Mouse (Mus musculus) kidney, adult 2 months (tissue): ENCODE measurements around the gene Chmp6. TPM values are rescaled to one million over a fixed set of nuclear protein-coding genes. Genes with fewer than 3 reads are reported as not detected.

ENCODE experiments used
- DNase-seq: peaks from one replicate; pipeline ENCODE4 v3.0.0; 2021
- H3K27ac ChIP-seq: fragments of 200-500 bp; 2 replicates; pipeline ENCODE4 v1.5.1; 2012; ENCODE audit warnings: low read depth, low read length, control low read depth, inconsistent platforms; ENCODE audit not compliant: insufficient read depth
- H3K27me3 ChIP-seq: fragments of 200-500 bp; replicated peaks from 2 replicates; pipeline ENCODE4 v1.6.1; 2012; ENCODE audit warnings: mild to moderate bottlenecking, moderate library complexity, low read length, inconsistent platforms; ENCODE audit not compliant: control insufficient read depth, insufficient read depth
- H3K36me3 ChIP-seq: fragments of 200-500 bp; 2 replicates; pipeline ENCODE4 v1.6.1; 2012; ENCODE audit warnings: mild to moderate bottlenecking, moderate library complexity, low read length, inconsistent platforms; ENCODE audit not compliant: control insufficient read depth, insufficient read depth
- H3K4me1 ChIP-seq: fragments of 200-500 bp; 2 replicates; pipeline ENCODE4 v1.6.1; 2011; ENCODE audit warnings: low read length; ENCODE audit not compliant: control insufficient read depth, insufficient read depth
- H3K4me3 ChIP-seq: fragments of 200-500 bp; 2 replicates; pipeline ENCODE4 v1.5.1; 2011; ENCODE audit warnings: mild to moderate bottlenecking, low read depth, low read length, control low read depth; ENCODE audit not compliant: insufficient read depth
- CTCF ChIP-seq: fragments of 200-500 bp; conservative IDR thresholded peaks from 2 replicates; pipeline ENCODE4 v1.5.1; 2011; ENCODE audit warnings: low read depth, mild to moderate bottlenecking, control low read depth, low read length, moderate library complexity, mixed read lengths; ENCODE audit not compliant: insufficient read depth, insufficient read length
- POLR2A ChIP-seq: fragments of 200-500 bp; IDR thresholded peaks from one replicate; pipeline ENCODE4 v1.6.1; 2011; ENCODE audit warnings: low read depth, low read length, control low read depth
- WGBS: fragments of 180-500 bp; shearing (Covaris S2); methylation state at CpG from one replicate; pipeline ENCODE4 v1.1.7; 2018; 5-methylcytosine and 5-hydroxymethylcytosine counted together
- polyA plus RNA-seq: library from polyadenylated mRNA; depleted of rRNA; stranded (reverse); fragments of >200 nt; gene quantifications from 2 replicates; pipeline ENCODE4 v1.2.3, GENCODE M21; 2012; rRNA removed

Chmp6 gene
- polyA plus RNA-seq, 1 experiment = 97.2 TPM

DNA sequence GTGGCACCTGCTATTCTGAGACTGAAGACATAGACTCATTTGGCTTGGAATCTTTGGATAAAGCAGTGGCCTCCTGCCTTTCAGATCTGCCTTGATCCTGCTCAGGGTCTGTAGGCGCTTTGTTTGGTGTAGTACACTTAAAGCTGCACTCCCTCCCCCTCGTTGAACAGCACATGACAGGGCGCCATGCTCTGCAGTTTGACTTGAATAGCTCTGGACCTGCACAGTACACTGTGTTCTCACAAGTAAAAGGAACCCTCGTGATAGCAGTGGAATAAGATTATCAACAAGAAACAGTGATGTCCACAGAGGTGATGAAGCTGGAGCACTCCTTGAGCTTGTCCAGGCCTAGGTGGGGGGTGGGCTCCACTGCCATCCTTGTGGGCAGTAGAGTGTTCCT, 46.5 kb downstream of the Chmp6 start:
- no peak overlapping the region for H3K4me3 ChIP-seq
- TF ChIP-seq CTCF (no peak), POLR2A (no peak)
- DNase-seq = no peak
- peaks cover 10% of the 10 kb centered on the region for H3K4me1 ChIP-seq
- H3K27ac ChIP-seq = no peak overlapping the region
- H3K27me3 ChIP-seq = no peaks in the 10 kb centered on the region
- no peaks in the 10 kb centered on the region; the same call in 1 of the 2 replicates for H3K36me3 ChIP-seq
- WGBS = 74% methylated on average over 4 of the region's 4 CpGs

DNA sequence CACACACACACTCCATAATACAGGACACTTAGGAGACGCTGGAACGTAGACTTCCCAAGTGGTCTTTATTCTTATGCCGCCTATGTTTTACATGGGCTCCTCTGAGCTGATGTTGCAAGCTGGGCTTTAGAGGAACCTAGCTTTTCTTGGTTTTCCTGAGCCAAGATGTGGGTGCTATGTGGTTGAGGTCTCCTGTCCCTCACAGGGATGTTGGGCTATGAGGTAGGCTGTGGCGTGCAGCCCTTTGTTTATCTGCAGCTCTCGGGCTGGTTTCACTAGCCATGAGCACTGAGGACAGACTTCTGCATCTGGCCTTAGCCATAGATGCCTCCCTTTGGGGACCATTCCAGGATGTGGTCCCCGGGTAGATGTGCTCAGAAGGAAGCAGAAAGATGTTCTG, 47.4 kb downstream of the Chmp6 start:
- 92% methylated on average over 6 of the region's 6 CpGs for WGBS
- Histone ChIP-seq H3K4me3 (no peak overlapping the region), H3K36me3 (no peaks in the 10 kb centered on the region; the same call in 1 of the 2 replicates), H3K27me3 (no peaks in the 10 kb centered on the region), H3K27ac (no peak overlapping the region), H3K4me1 (0 out of 2 replicates have a peak, but pooled peaks cover 2% of the 10 kb centered on the region)
- TF ChIP-seq CTCF (no peak), POLR2A (no peak)
- DNase-seq = no peak

DNA sequence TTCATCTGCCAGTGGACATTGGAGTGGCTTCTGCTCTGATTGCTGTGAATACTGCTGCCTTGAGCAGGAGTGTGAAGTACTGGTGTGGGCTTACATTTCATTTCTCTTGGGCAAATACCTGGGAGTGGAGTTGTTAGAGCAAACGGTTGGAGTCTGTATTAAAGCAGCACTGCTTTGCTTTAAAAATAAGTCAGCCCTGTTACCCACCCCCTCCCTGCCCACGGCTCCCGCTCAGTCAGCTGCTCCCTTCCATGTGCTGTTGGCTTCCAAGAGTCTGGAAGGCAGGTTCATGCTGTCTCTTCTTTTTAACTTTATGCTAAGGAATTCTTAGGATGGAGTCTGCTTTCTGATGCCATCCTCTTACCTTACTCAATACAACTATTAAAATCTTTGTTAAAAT, 48.3 kb downstream of the Chmp6 start:
- no peaks in the 10 kb centered on the region; the same call in 1 of the 2 replicates for H3K36me3 ChIP-seq
- 0 out of 2 replicates have a peak, but pooled peaks cover 2% of the 10 kb centered on the region for H3K4me1 ChIP-seq
- TF ChIP-seq POLR2A = no peak
- DNase-seq = no peak
- 75% methylated on average over 3 of the region's 3 CpGs for WGBS
- H3K27ac ChIP-seq = no peak overlapping the region
- no peak overlapping the region for H3K4me3 ChIP-seq
- H3K27me3 ChIP-seq = no peaks in the 10 kb centered on the region

DNA sequence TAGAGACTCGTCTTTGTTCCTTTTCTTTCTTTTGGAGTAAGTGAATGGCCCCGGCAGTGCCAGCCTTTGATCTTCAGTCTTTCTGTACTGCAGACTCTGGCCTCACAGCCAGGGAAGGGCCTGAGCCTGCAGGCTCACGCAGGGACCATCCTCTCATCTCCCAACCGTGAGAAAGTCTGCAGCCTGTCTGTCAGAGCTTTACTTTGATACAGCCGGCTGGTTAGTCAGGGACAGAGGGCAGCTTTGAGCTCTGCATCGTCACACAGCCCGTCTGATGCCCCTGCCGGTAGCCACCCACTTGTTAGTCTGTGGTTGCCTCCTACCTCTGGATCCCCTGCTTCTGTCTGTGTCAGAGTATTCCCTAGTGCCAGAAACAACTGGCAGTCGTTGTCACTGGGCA, 51.8 kb downstream of the Chmp6 start:
- Histone ChIP-seq H3K27me3 (no peaks in the 10 kb centered on the region), H3K36me3 (no peaks in the 10 kb centered on the region; the same call in 1 of the 2 replicates), H3K27ac (no peak overlapping the region), H3K4me3 (no peak overlapping the region), H3K4me1 (no peaks in the 10 kb centered on the region)
- DNase-seq = no peak
- 46% methylated on average over 9 of the region's 9 CpGs for WGBS
- TF ChIP-seq POLR2A (no peak), CTCF (no peak)

DNA sequence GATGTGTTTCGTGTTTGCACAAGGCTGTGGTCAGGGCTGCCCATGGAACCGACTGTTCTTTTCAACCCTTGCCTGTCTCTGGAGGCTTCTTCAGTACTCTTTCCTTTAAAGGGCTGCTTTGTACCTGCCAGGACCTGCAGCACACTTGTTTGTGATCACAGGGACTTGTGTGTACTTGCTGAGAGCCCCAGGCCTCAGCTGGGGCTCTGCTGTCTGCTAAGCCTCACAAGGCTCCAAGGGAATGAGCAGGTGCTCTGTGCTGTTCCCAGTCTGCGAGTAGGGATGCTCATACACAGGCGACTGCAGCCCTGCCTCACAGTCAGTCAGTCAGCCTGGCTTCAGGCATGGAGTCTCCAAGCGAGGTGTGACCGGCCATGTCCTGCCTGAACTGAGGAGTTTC, 53.1 kb downstream of the Chmp6 start:
- TF ChIP-seq CTCF = no peak
- no peak for TF ChIP-seq POLR2A
- Histone ChIP-seq H3K36me3 (no peaks in the 10 kb centered on the region; the same call in 1 of the 2 replicates), H3K4me1 (no peaks in the 10 kb centered on the region), H3K27me3 (no peaks in the 10 kb centered on the region), H3K4me3 (no peak overlapping the region), H3K27ac (no peak overlapping the region)
- DNase-seq = no peak
- WGBS = 84% methylated on average over 6 of the region's 6 CpGs

DNA sequence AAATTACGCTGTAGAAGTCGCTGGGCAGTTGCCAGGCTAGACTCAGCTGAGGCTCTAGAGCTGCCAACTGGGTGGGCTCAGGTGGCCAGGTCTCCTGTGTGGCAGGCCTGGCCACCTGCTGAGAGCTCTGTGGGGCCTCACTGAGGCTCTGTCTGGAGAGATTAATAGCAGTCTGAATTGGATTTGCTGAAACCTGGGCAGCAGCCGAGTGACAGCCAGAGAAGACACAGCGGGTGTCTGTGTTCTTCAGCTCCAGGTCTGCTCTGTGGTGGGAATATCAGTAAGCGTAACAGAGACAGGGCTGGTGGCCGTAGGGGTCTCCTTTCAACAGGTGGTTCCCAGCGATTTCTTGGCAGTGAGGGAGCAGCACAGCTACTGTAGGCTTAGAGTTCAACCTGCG, 54.2 kb downstream of the Chmp6 start:
- Histone ChIP-seq H3K36me3 (no peaks in the 10 kb centered on the region; the same call in 1 of the 2 replicates), H3K4me3 (no peak overlapping the region), H3K27me3 (no peaks in the 10 kb centered on the region), H3K27ac (no peak overlapping the region), H3K4me1 (no peaks in the 10 kb centered on the region)
- TF ChIP-seq CTCF (no peak), POLR2A (no peak)
- WGBS = 89% methylated on average over 8 of the region's 8 CpGs
- DNase-seq = no peak

DNA sequence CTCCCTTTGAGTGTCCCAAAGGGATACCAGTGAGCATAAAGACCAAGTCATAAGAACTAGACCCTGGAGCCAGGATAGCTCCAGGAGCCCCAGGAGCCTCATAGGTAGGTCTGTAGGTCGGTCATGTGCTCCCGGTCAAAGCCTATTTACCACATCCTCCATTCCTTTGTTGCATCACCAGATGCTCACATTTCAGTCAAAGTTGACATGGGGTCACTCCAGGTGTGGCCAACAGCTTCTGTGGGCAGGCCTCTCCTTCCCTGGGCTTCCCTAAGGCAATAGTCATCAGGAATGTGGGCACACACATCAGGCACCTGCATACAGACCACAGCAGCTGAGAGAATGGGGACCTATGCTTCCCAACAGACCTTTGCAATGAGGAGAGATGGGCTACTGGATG, 54.7 kb downstream of the Chmp6 start:
- WGBS = 86% methylated on average over 2 of the region's 2 CpGs
- Histone ChIP-seq H3K4me1 (no peaks in the 10 kb centered on the region), H3K36me3 (no peaks in the 10 kb centered on the region; the same call in 1 of the 2 replicates), H3K4me3 (no peak overlapping the region), H3K27me3 (no peaks in the 10 kb centered on the region), H3K27ac (no peak overlapping the region)
- no peak for DNase-seq
- TF ChIP-seq CTCF (no peak), POLR2A (no peak)

Other genes starting within 250 kb of the Chmp6 start
- gene Baiap2, start 29.3 kb downstream of the Chmp6 start, polyA plus RNA-seq = 78.1 and 88.4 TPM in 2 replicates
- gene Aatk, start 133.7 kb downstream of the Chmp6 start, polyA plus RNA-seq = 5.1 and 6.8 TPM in 2 replicates
- 5.8 and 6.8 TPM in 2 replicates for gene Cep131, start 173.4 kb downstream of the Chmp6 start, polyA plus RNA-seq
- gene Tepsin, start 185.3 kb downstream of the Chmp6 start, polyA plus RNA-seq = 28.5 and 35.6 TPM in 2 replicates
- 77.7 and 79.3 TPM in 2 replicates for gene Ndufaf8, start 185.5 kb downstream of the Chmp6 start, polyA plus RNA-seq
- gene Slc38a10, start 237.9 kb downstream of the Chmp6 start, polyA plus RNA-seq = 151 and 178 TPM in 2 replicates